Comparison of ENCODE assay signal across 10 mouse cellular contexts in the genomic region with DNA sequence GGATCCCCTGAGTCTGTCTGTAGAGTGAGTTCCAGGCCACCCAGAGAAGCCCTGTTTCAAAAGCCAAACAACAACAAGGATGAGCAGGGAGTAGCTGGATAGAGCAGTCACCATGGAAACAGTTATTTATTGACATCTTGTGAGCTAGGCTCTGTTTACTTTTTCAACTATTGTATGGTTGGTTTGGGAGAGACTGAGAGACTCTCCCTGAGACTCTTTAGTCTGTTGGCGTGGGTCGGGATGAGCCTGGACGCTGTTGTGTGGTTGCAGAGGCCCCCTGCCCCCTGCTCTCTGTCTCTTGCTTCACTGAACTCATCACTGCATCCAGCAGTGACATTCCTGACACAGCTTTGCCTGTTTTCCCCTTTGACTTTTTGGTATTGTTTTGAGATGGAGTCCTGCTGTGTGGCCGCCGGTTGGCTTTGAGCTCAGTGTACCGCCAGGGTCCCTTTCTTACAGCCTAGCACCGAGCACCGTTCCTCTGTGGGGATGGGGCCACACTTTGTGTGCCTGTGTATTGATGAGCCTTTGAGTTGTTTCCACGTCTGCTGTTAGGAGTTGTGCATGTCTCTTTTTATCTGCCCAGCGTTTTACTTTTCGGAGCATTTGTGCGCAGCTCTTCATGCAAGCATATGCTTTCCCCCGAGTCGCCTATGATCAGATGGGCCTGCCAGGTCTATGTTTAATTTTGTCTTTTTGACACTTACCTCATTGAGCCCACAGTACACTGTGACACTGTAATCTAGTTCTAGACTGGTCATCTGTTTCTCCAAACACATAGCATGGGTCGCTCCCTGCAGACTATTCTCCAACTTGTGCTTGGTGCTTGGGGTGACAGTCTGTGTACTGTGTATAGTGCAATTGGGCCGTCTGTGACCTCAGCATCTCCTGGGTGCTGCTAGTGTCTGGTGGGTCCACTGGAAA. TPM values are rescaled to one million over a fixed set of nuclear protein-coding genes. Genes with fewer than 3 reads are reported as not detected.
A peak's percentile ranks its signal among the peaks of the same experiment; 100 is the strongest.
DNase-seq lines count a peak whose midpoint lies in the region; ATAC-seq and TF ChIP-seq lines count a peak whose summit lies in the region.
"Had no signal": no experiment of that assay in that cellular context is flagged by ENCODE, and none has a peak within 500 bp of the region (broad histone marks: within the 10 kb centered on the region; RNA-seq: fewer than 3 reads in every experiment).

No protein-coding gene starts in this region.

- peak overlapping the region; percentile 40 for H3K27ac ChIP-seq in cerebellum, adult 2 months (ENCODE audit: insufficient read depth, low read length)
- H3K27ac ChIP-seq in lung, postnatal 0 days (ENCODE audit: low read length) = peak overlapping the region; percentile 47; the same call in 1 of the 2 replicates
- peak overlapping the region; percentile 9; the same call in 1 of the 2 replicates for H3K27ac ChIP-seq in intestine, embryonic 16.5 days (ENCODE audit: low read length)
- H3K27ac ChIP-seq: limb, embryonic 13.5 days had no signal

- no peaks in the 10 kb centered on the region for H3K9me3 ChIP-seq in lung, postnatal 0 days (ENCODE audit: low read length)
- H3K9me3 ChIP-seq in intestine, embryonic 16.5 days (ENCODE audit: control insufficient read depth, low read length) = no peaks in the 10 kb centered on the region
- H3K9me3 ChIP-seq: limb, embryonic 13.5 days had no signal

- peaks cover 66% of the 10 kb centered on the region for H3K4me1 ChIP-seq in cerebellum, adult 2 months (ENCODE audit: control insufficient read depth, insufficient read depth, low read length)
- peaks cover 3% of the 10 kb centered on the region; the same call in 1 of the 2 replicates for H3K4me1 ChIP-seq in lung, postnatal 0 days (ENCODE audit: insufficient read depth, low read depth, low read length)
- H3K4me1 ChIP-seq in intestine, embryonic 16.5 days (ENCODE audit: control insufficient read depth, insufficient read depth, low read length) = peaks cover 26% of the 10 kb centered on the region

- ATAC-seq in lung, postnatal 0 days = peak; percentile 57
- ATAC-seq in intestine, embryonic 16.5 days = no peak

- H3K4me3 ChIP-seq in cerebellum, adult 2 months (replicated peaks; ENCODE audit: insufficient read depth, low read depth, low read length) = peak overlapping the region; percentile 39
- no peak overlapping the region for H3K4me3 ChIP-seq in lung, postnatal 0 days (ENCODE audit: low read depth, low read length)
- H3K4me3 ChIP-seq in intestine, embryonic 16.5 days (ENCODE audit: low read length) = no peak overlapping the region
- H3K4me3 ChIP-seq: limb, embryonic 13.5 days had no signal

- peak; percentile 56 to 74 for DNase-seq in cerebellum, adult 2 months
- no peak for DNase-seq in cerebellum, postnatal 14 days
- DNase-seq in lung, postnatal 0 days (ENCODE audit: low spot score) = peak; percentile 69
- DNase-seq in lung, postnatal 25 days (ENCODE audit: low spot score) = no peak
- DNase-seq in right cerebral cortex, adult 18-20 months = no peak
- no peak for DNase-seq in thymus, postnatal 36 days
- DNase-seq in adrenal gland, adult (ENCODE audit: inconsistent age in 2 of 2, low spot score in 1 of 2) = no peak
- DNase-seq: adrenal gland, postnatal 10 days had no signal

- no peak overlapping the region for H3K9ac ChIP-seq in lung, postnatal 0 days (replicated peaks; ENCODE audit: low read depth)
- H3K9ac ChIP-seq in intestine, embryonic 16.5 days (ENCODE audit: low read depth, low read length) = peak overlapping the region; percentile 25; the same call in 1 of the 2 replicates
- H3K9ac ChIP-seq: limb, embryonic 13.5 days had no signal

- H3K4me2 ChIP-seq in lung, postnatal 0 days (replicated peaks; ENCODE audit: low read depth, low read length) = no peak overlapping the region
- peak overlapping the region; percentile 9; the same call in 1 of the 2 replicates for H3K4me2 ChIP-seq in intestine, embryonic 16.5 days (ENCODE audit: low read depth, low read length)
- H3K4me2 ChIP-seq: limb, embryonic 13.5 days had no signal

- WGBS in cerebellum, adult 2 months = 6% methylated on average over 16 of the region's 16 CpGs
- 64% methylated on average over 16 of the region's 16 CpGs for WGBS in lung, postnatal 0 days
- 61% methylated on average over 16 of the region's 16 CpGs for WGBS in intestine, embryonic 16.5 days

- H3K36me3 ChIP-seq in lung, postnatal 0 days (ENCODE audit: insufficient read depth, low read length) = no peaks in the 10 kb centered on the region
- 0 out of 2 replicates have a peak, but pooled peaks cover 5% of the 10 kb centered on the region for H3K36me3 ChIP-seq in intestine, embryonic 16.5 days (ENCODE audit: control insufficient read depth, insufficient read depth, low read length)

- TF ChIP-seq POLR2A in cerebellum, adult 2 months (IDR thresholded peaks at IDR 0.05; ENCODE audit: borderline replicate concordance, insufficient read depth, low read length) = peak; percentile 20; the same call in 1 of the 2 replicates

- no peak for TF ChIP-seq CTCF in cerebellum, adult 2 months (IDR thresholded peaks at IDR 0.05; ENCODE audit: borderline replicate concordance, insufficient read depth, low read depth, low read length)
- TF ChIP-seq CTCF in lung, postnatal 0 days (IDR thresholded peaks at IDR 0.05) = no peak

- H3K27me3 ChIP-seq in cerebellum, adult 2 months (ENCODE audit: control insufficient read depth, insufficient read depth, low read length) = no peaks in the 10 kb centered on the region
- H3K27me3 ChIP-seq in lung, postnatal 0 days (replicated peaks; ENCODE audit: insufficient read depth, low read length) = no peaks in the 10 kb centered on the region
- no peaks in the 10 kb centered on the region for H3K27me3 ChIP-seq in intestine, embryonic 16.5 days (replicated peaks; ENCODE audit: control insufficient read depth, insufficient read depth, low read length)
- H3K27me3 ChIP-seq: limb, embryonic 13.5 days had no signal

- TF ChIP-seq EP300 in lung, postnatal 0 days (IDR thresholded peaks at IDR 0.05) = no peak

RNA-seq across cellular contexts. Expression of a gene that starts 7.9 kb away (rescaled TPM):
- polyA plus RNA-seq in cerebellum, adult 2 months (2012; rRNA removed) = 874 and 889 TPM in 2 replicates
- polyA plus RNA-seq in lung, postnatal 0 days (2015; fragmentation: Nextera tagmentation; extraction: Ambion mirVana) = 86.1 and 89.6 TPM in 2 replicates
- polyA plus RNA-seq in intestine, embryonic 16.5 days (2015; fragmentation: Nextera tagmentation; extraction: Ambion mirVana) = 75.7 and 83.4 TPM in 2 replicates

RNA-seq across cellular contexts. Expression of a gene that starts 47.1 kb away (rescaled TPM):
- polyA plus RNA-seq in cerebellum, adult 2 months (2012; rRNA removed) = 16.7 and 19.2 TPM in 2 replicates
- polyA plus RNA-seq in lung, postnatal 0 days (2015; fragmentation: Nextera tagmentation; extraction: Ambion mirVana) = 1.8 and 2.1 TPM in 2 replicates
- 10.6 and 11.0 TPM in 2 replicates for polyA plus RNA-seq in intestine, embryonic 16.5 days (2015; fragmentation: Nextera tagmentation; extraction: Ambion mirVana)

RNA-seq across cellular contexts. Expression of a gene that starts 47.4 kb away (rescaled TPM):
- 31.6 and 33.4 TPM in 2 replicates for polyA plus RNA-seq in cerebellum, adult 2 months (2012; rRNA removed)
- polyA plus RNA-seq in lung, postnatal 0 days (2015; fragmentation: Nextera tagmentation; extraction: Ambion mirVana) = 160 and 163 TPM in 2 replicates
- 232 and 245 TPM in 2 replicates for polyA plus RNA-seq in intestine, embryonic 16.5 days (2015; fragmentation: Nextera tagmentation; extraction: Ambion mirVana)

RNA-seq across cellular contexts. Expression of a gene that starts 53.5 kb away (rescaled TPM):
- 46.8 and 49.8 TPM in 2 replicates for polyA plus RNA-seq in cerebellum, adult 2 months (2012; rRNA removed)
- polyA plus RNA-seq in lung, postnatal 0 days (2015; fragmentation: Nextera tagmentation; extraction: Ambion mirVana) = 42.3 and 43.1 TPM in 2 replicates
- polyA plus RNA-seq in intestine, embryonic 16.5 days (2015; fragmentation: Nextera tagmentation; extraction: Ambion mirVana) = 56.2 and 58.2 TPM in 2 replicates

RNA-seq across cellular contexts. Expression of a gene that starts 53.5 kb away (rescaled TPM):
- 52.7 and 54.4 TPM in 2 replicates for polyA plus RNA-seq in cerebellum, adult 2 months (2012; rRNA removed)
- polyA plus RNA-seq in lung, postnatal 0 days (2015; fragmentation: Nextera tagmentation; extraction: Ambion mirVana) = 48.9 and 52.5 TPM in 2 replicates
- polyA plus RNA-seq in intestine, embryonic 16.5 days (2015; fragmentation: Nextera tagmentation; extraction: Ambion mirVana) = 43.0 and 46.2 TPM in 2 replicates

Comparison
In these comparisons a context has a peak if more than half of its experiments do, and no peak if none do; other contexts are left out.
1. DNase-seq: peak in cerebellum, adult 2 months (2 of 2) and lung, postnatal 0 days (single experiment); none in cerebellum, postnatal 14 days (0 of 2), lung, postnatal 25 days (single experiment), right cerebral cortex, adult 18-20 months (single experiment), thymus, postnatal 36 days (0 of 2) and adrenal gland, adult (0 of 2).
2. Peak in every context shown above with its lines, with median percentiles within 50 percentile points of each other: H3K27ac ChIP-seq.